Mouse (Mus musculus) midbrain, embryonic 16.5 days (tissue): Measurements from ENCODE around the gene H2al1n. TPM values are rescaled to one million over a fixed set of nuclear protein-coding genes. Genes with fewer than 3 reads are reported as not detected.
"Not testable (repeated sequence)": the region's sequence is repeated elsewhere in the genome, so short reads cannot be mapped to it uniquely, and the experiment has no call there.

ENCODE experiments used
- ATAC-seq: fragments of 200-750 bp; cut with Nextera tagmentation; 2 replicates; pipeline ENCODE4 v1.8.0; 2017; ENCODE audit warnings: moderate TSS enrichment
- H3K27ac ChIP-seq: fragments of 300-500 bp; sonication (generic); 2 replicates; pipeline ENCODE4 v1.5.1; 2014; ENCODE audit warnings: mild to moderate bottlenecking, low read length, mixed read lengths
- H3K27me3 ChIP-seq: fragments of 300-500 bp; sonication (generic); 2 replicates; pipeline ENCODE4 v1.6.1; 2014; ENCODE audit warnings: low read depth, low read length, mixed read lengths; ENCODE audit not compliant: control insufficient read depth, insufficient read depth
- H3K36me3 ChIP-seq: fragments of 300-500 bp; sonication (generic); 2 replicates; pipeline ENCODE4 v1.6.1; 2014; ENCODE audit warnings: mild to moderate bottlenecking, low read length, moderate library complexity, mixed read lengths; ENCODE audit not compliant: control insufficient read depth, insufficient read depth
- H3K4me1 ChIP-seq: fragments of 300-500 bp; sonication (generic); 2 replicates; pipeline ENCODE4 v1.6.1; 2014; ENCODE audit warnings: mild to moderate bottlenecking, low read length, mixed read lengths; ENCODE audit not compliant: control insufficient read depth, insufficient read depth
- H3K4me2 ChIP-seq: fragments of 300-500 bp; sonication (generic); 2 replicates; pipeline ENCODE4 v1.6.1; 2014; ENCODE audit warnings: mild to moderate bottlenecking, low read length, mixed read lengths
- H3K4me3 ChIP-seq: fragments of 300-500 bp; sonication (generic); 2 replicates; pipeline ENCODE4 v1.5.1; 2014; ENCODE audit warnings: low read depth, mild to moderate bottlenecking, low read length, moderate library complexity, mixed read lengths
- H3K9ac ChIP-seq: fragments of 300-500 bp; sonication (generic); 2 replicates; pipeline ENCODE4 v1.6.1; 2014; ENCODE audit warnings: low read depth, low read length, mixed read lengths
- H3K9me3 ChIP-seq: fragments of 300-500 bp; sonication (generic); replicated peaks from 2 replicates; pipeline ENCODE4 v1.6.1; 2014; ENCODE audit warnings: mild to moderate bottlenecking, low read length, mixed read lengths; ENCODE audit not compliant: control insufficient read depth, poor library complexity, severe bottlenecking
- WGBS: fragments of 180-500 bp; shearing (Covaris S2); extraction: QIAGEN DNeasy Blood & Tissue Kit; methylation state at CpG from one replicate; pipeline ENCODE4 v1.1.7; 2014; 5-methylcytosine and 5-hydroxymethylcytosine counted together
- polyA plus RNA-seq: library from polyadenylated mRNA; unstranded; fragments of >200 nt; fragmentation: Nextera tagmentation; extraction: Ambion mirVana; gene quantifications from 2 replicates; pipeline ENCODE4 v1.2.1, GENCODE M21; 2015

H2al1n gene
- polyA plus RNA-seq, result not detected in 2 replicates

GRCm38 (mm10) chrX:14210848-14211247 is at the start of gene H2al1n:
H2al1n (plus strand) TSS chrX:14211148.
- 83% methylated on average over 3 of the region's 3 CpGs for WGBS
- not testable (repeated sequence) for H3K9ac ChIP-seq, H3K27ac ChIP-seq, H3K9me3 ChIP-seq, H3K4me3 ChIP-seq, H3K36me3 ChIP-seq, H3K27me3 ChIP-seq, H3K4me2 ChIP-seq, H3K4me1 ChIP-seq, ATAC-seq

GRCm38 (mm10) chrX:14199284-14199683 is 11.7 kb upstream of the H2al1n start:
- Histone ChIP-seq H3K9ac (no peak overlapping the region), H3K36me3 (no peaks in the 10 kb centered on the region), H3K27ac (no peak overlapping the region), H3K27me3 (no peaks in the 10 kb centered on the region), H3K4me1 (no peaks in the 10 kb centered on the region), H3K9me3 (no peaks in the 10 kb centered on the region), H3K4me2 (no peak overlapping the region), H3K4me3 (no peak overlapping the region)
- 71% methylated on average over 4 of the region's 4 CpGs for WGBS
- no peak for ATAC-seq

DNA sequence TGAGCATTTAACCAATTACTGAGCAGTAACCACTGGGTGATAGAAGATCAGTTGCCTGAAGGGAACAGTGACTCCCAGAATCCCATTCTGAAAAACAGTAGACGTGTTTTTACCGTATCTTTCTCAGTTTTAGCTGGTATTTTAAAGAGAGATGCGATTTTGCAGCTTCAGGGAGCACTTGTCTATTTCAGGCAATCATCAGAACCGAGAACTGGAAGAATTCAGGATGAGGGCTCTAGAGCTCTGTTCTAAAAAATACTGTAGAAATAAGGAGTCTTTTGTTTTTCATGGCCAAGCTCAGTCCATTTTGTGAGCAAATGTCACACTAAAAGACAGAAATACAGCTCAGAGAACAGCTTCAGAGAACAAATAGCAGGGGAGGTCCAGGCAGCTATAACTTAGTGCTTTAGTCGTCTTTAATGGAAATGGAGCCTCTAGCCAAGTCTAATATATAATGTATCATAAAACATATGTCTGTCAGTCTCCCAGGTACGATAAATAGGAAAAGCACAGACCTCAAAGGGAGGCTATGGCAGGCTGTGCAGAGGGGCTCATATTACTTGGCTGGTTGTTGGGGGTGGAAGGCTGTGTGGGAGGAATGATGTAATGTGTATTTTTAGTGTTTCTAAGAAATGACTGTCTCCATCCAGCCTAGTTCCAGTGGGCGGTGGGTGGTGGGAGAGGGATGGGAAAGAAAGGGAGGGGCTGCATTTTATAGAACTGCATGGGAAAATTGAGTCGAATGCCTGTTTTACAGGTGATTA is 4.7 kb upstream of the H2al1n start:
- Histone ChIP-seq H3K36me3 (no peaks in the 10 kb centered on the region), H3K4me2 (no peak overlapping the region), H3K4me1 (no peaks in the 10 kb centered on the region), H3K27ac (no peak overlapping the region), H3K4me3 (no peak overlapping the region), H3K9ac (no peak overlapping the region), H3K9me3 (no peaks in the 10 kb centered on the region), H3K27me3 (no peaks in the 10 kb centered on the region)
- 71% methylated on average over 8 of the region's 8 CpGs for WGBS
- no peak for ATAC-seq

- Histone ChIP-seq H3K36me3 (no peaks in the 10 kb centered on the region), H3K4me3 (no peak overlapping the region), H3K4me2 (no peak overlapping the region), H3K27ac (no peak overlapping the region), H3K9ac (no peak overlapping the region), H3K9me3 (no peaks in the 10 kb centered on the region), H3K27me3 (no peaks in the 10 kb centered on the region), H3K4me1 (no peaks in the 10 kb centered on the region)
- ATAC-seq, result no peak
- 65% methylated on average over 2 of the region's 2 CpGs for WGBS
Observed at GRCm38 (mm10) chrX:14229218-14229617, 18.3 kb downstream of the H2al1n start.

- no peak for ATAC-seq
- Histone ChIP-seq H3K9me3 (no peaks in the 10 kb centered on the region), H3K4me3 (no peak overlapping the region), H3K4me2 (no peak overlapping the region), H3K27ac (no peak overlapping the region), H3K4me1 (no peaks in the 10 kb centered on the region), H3K27me3 (no peaks in the 10 kb centered on the region), H3K9ac (no peak overlapping the region), H3K36me3 (no peaks in the 10 kb centered on the region)
- WGBS, result 52% methylated on average over 3 of the region's 3 CpGs
Observed at GRCm38 (mm10) chrX:14259597-14260239, 48.8 kb downstream of the H2al1n start.
